Mouse (Mus musculus) heart, embryonic 16.5 days (tissue): Measurements from ENCODE around the gene Ralgapa1. TPM values are rescaled to one million over a fixed set of nuclear protein-coding genes. Genes with fewer than 3 reads are reported as not detected.
"Not testable (repeated sequence)": the region's sequence is repeated elsewhere in the genome, so short reads cannot be mapped to it uniquely, and the experiment has no call there.

ENCODE experiments used
- ATAC-seq: fragments of 200-750 bp; cut with Nextera tagmentation; replicated peaks from 2 replicates; pipeline ENCODE4 v1.8.0; 2017; ENCODE audit warnings: moderate number of reproducible peaks; ENCODE audit not compliant: insufficient read depth, low FRiP score; ENCODE audit errors: extremely low read depth
- H3K27ac ChIP-seq: fragments of 300-500 bp; sonication (generic); 2 replicates; pipeline ENCODE4 v1.5.1; 2014; ENCODE audit warnings: mild to moderate bottlenecking, low read length, control low read depth, moderate library complexity
- H3K27me3 ChIP-seq: fragments of 300-500 bp; sonication (generic); 2 replicates; pipeline ENCODE4 v1.6.1; 2014; ENCODE audit warnings: low read length, mixed read lengths; ENCODE audit not compliant: control insufficient read depth, insufficient read depth
- H3K36me3 ChIP-seq: fragments of 300-500 bp; sonication (generic); 2 replicates; pipeline ENCODE4 v1.6.1; 2014; ENCODE audit not compliant: control insufficient read depth, insufficient read depth
- H3K4me1 ChIP-seq: fragments of 300-500 bp; sonication (generic); 2 replicates; pipeline ENCODE4 v1.6.1; 2014; ENCODE audit warnings: low read length, mixed read lengths; ENCODE audit not compliant: control insufficient read depth, insufficient read depth
- H3K4me2 ChIP-seq: fragments of 300-500 bp; sonication (generic); 2 replicates; pipeline ENCODE4 v1.6.1; 2014; ENCODE audit warnings: low read depth, mild to moderate bottlenecking, control low read depth, low read length
- H3K4me3 ChIP-seq: fragments of 300-500 bp; sonication (generic); 2 replicates; pipeline ENCODE4 v1.5.1; 2014; ENCODE audit warnings: mild to moderate bottlenecking, control low read depth, low read length
- H3K9ac ChIP-seq: fragments of 300-500 bp; sonication (generic); 2 replicates; pipeline ENCODE4 v1.6.1; 2014; ENCODE audit warnings: low read length, control low read depth
- H3K9me3 ChIP-seq: fragments of 300-500 bp; sonication (generic); replicated peaks from 2 replicates; pipeline ENCODE4 v1.6.1; 2016; ENCODE audit warnings: low read length; ENCODE audit not compliant: control insufficient read depth
- WGBS: fragments of 180-500 bp; shearing (Covaris S2); extraction: QIAGEN DNeasy Blood & Tissue Kit; methylation state at CpG from one replicate; pipeline ENCODE4 v1.1.7; 2014; 5-methylcytosine and 5-hydroxymethylcytosine counted together
- polyA plus RNA-seq: library from polyadenylated mRNA; unstranded; fragments of >200 nt; fragmentation: Nextera tagmentation; extraction: Ambion mirVana; gene quantifications from 2 replicates; pipeline ENCODE4 v1.2.1, GENCODE M21; 2015

Ralgapa1 gene
- polyA plus RNA-seq, 1 experiment from 2014 or later: 14.2 TPM

DNA sequence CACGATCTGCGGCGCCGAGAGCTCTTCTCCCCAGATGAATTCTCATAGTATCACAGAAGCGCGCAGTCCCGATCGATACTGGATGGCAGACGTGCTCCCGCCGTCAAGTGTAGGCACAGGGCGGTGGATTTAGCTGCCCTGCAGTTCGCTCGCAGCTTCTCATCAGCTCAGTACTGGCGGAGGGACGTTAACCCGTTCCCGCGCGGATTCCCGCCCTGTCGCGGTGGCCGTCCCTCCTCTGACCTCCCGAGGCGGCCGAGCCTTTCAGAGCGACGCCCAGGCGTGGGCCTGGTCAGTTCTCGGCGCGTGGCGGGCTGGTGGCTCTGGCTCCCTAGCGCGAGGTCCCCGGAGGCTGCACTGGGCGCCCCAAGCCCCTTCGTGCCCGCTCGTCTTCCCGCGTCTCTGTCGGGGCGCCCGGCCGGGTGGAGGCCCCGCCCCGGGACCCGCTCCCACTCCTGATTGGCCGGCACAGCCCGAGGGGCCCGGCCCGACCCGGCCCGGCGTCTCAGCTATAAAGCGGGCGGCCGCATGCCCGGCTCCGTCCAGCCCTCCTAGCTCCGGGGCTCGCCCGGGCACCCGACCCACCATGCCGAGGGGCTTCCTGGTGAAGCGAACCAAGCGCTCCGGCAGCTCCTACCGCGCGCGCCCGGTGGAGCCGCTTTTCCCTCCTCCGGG lies 221.9 kb downstream of the Ralgapa1 start, which contains the start of gene Insm2:
Gene Insm2 (plus strand): TSS at position 541 of the 675 bp plus-strand sequence.
- no peak within 1 kb of the TSS for H3K27ac ChIP-seq
- H3K36me3 ChIP-seq: peaks cover 3% of the 10 kb centered on the region; the same call in 1 of the 2 replicates
- peak within 1 kb of the TSS; percentile 79 for H3K4me2 ChIP-seq
- H3K4me3 ChIP-seq: peak within 1 kb of the TSS; percentile 52
- WGBS: under 1% methylated on average over 77 of the region's 77 CpGs
- H3K27me3 ChIP-seq: peaks cover 42% of the 10 kb centered on the region
- H3K9me3 ChIP-seq: no peaks in the 10 kb centered on the region
- no peak; the same call in 1 of the 2 replicates for ATAC-seq
- H3K4me1 ChIP-seq: peaks cover 16% of the 10 kb centered on the region
- H3K9ac ChIP-seq: no peak within 1 kb of the TSS

GRCm38 (mm10) chr12:55598537-55598886 lies 222.5 kb downstream of the Ralgapa1 start:
- WGBS: 7% methylated on average over 7 of the region's 7 CpGs
- no peak overlapping the region for H3K9ac ChIP-seq
- H3K27ac ChIP-seq: no peak overlapping the region
- no peak for ATAC-seq
- H3K9me3 ChIP-seq: no peaks in the 10 kb centered on the region
- peaks cover 3% of the 10 kb centered on the region; the same call in 1 of the 2 replicates for H3K36me3 ChIP-seq
- H3K27me3 ChIP-seq: peaks cover 42% of the 10 kb centered on the region
- H3K4me1 ChIP-seq: peaks cover 16% of the 10 kb centered on the region
- H3K4me3 ChIP-seq: peak overlapping the region; percentile 52
- H3K4me2 ChIP-seq: peak overlapping the region; percentile 79

- H3K4me1 ChIP-seq, H3K27me3 ChIP-seq, H3K4me3 ChIP-seq, H3K36me3 ChIP-seq, H3K27ac ChIP-seq, H3K9ac ChIP-seq, H3K4me2 ChIP-seq, ATAC-seq, H3K9me3 ChIP-seq: not testable (repeated sequence)
- 51% methylated on average over 9 of the region's 9 CpGs for WGBS
These were observed 234.0 kb downstream of the Ralgapa1 start for GRCm38 (mm10) chr12:55586936-55587335.

- no peak for ATAC-seq
- Histone ChIP-seq H3K36me3 (no peaks in the 10 kb centered on the region), H3K27me3 (no peaks in the 10 kb centered on the region), H3K9ac (no peak overlapping the region), H3K27ac (no peak overlapping the region), H3K9me3 (peaks cover 3% of the 10 kb centered on the region; the same call in 1 of the 2 replicates), H3K4me3 (no peak overlapping the region), H3K4me1 (no peaks in the 10 kb centered on the region), H3K4me2 (no peak overlapping the region)
- 4% methylated on average over 6 of the region's 6 CpGs for WGBS
These were observed 247.2 kb downstream of the Ralgapa1 start for GRCm38 (mm10) chr12:55573794-55574193.

GRCm38 (mm10) chr12:55573089-55573488 lies 247.9 kb downstream of the Ralgapa1 start:
- no peak overlapping the region for H3K4me3 ChIP-seq
- ATAC-seq: no peak
- H3K27me3 ChIP-seq: no peaks in the 10 kb centered on the region
- peaks cover 3% of the 10 kb centered on the region; the same call in 1 of the 2 replicates for H3K9me3 ChIP-seq
- H3K9ac ChIP-seq: no peak overlapping the region
- no peaks in the 10 kb centered on the region for H3K4me1 ChIP-seq
- no peak overlapping the region for H3K27ac ChIP-seq
- H3K36me3 ChIP-seq: no peaks in the 10 kb centered on the region
- H3K4me2 ChIP-seq: no peak overlapping the region

DNA sequence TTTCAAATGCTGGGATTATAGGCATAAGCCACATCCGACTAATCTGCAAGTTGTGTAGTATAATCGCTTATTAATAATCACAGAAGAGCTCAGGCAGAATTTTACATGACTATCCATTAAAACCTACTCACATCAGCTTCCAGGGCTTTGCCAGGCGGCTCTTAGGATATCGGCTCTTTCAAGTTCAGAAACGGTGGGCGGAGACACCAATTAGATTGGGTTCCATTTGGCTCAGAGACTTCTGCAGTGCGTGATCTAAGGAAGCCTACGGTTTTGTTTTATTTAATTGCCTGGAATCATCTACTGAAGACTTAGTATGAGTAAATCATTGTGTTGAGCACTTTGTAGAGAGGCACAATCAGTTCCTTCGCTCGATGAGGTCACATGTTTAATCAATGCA lies 249.3 kb downstream of the Ralgapa1 start:
- no peaks in the 10 kb centered on the region for H3K4me1 ChIP-seq
- 76% methylated on average over 10 of the region's 10 CpGs for WGBS
- no peak overlapping the region for H3K4me3 ChIP-seq
- H3K9me3 ChIP-seq: peaks cover 3% of the 10 kb centered on the region; the same call in 1 of the 2 replicates
- H3K4me2 ChIP-seq: no peak overlapping the region
- no peak for ATAC-seq
- no peaks in the 10 kb centered on the region for H3K36me3 ChIP-seq
- H3K27me3 ChIP-seq: no peaks in the 10 kb centered on the region
- no peak overlapping the region for H3K27ac ChIP-seq
- H3K9ac ChIP-seq: no peak overlapping the region

DNA sequence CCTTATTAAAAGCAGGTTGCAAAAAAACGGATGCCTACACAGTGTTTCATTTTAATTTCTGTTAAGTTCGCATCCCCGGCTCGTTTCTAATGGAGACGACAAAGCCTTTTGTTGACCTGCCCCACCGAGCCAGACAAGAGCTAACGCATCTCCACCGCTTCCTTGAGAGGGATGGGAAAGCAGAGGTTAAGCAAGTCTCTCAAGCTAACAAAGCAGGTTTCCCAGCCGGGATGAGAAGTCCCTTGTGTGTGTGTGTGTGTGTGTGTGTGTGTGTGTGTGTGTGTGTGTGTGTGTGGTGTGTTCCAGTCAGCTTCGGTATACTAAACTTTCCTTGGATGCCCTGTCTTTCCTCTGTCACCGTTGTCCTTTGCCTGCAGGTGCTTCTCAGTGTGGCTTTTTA lies 249.8 kb downstream of the Ralgapa1 start:
- H3K4me3 ChIP-seq: no peak overlapping the region
- no peaks in the 10 kb centered on the region for H3K27me3 ChIP-seq
- no peak overlapping the region for H3K9ac ChIP-seq
- no peak for ATAC-seq
- peaks cover 3% of the 10 kb centered on the region; the same call in 1 of the 2 replicates for H3K9me3 ChIP-seq
- H3K27ac ChIP-seq: no peak overlapping the region
- no peaks in the 10 kb centered on the region for H3K4me1 ChIP-seq
- WGBS: 83% methylated on average over 11 of the region's 11 CpGs
- no peaks in the 10 kb centered on the region for H3K36me3 ChIP-seq
- no peak overlapping the region for H3K4me2 ChIP-seq

GRCm38 (mm10) chr12:55570646-55571045 lies 250.3 kb downstream of the Ralgapa1 start:
- Histone ChIP-seq H3K27me3 (no peaks in the 10 kb centered on the region), H3K9me3 (peaks cover 3% of the 10 kb centered on the region; the same call in 1 of the 2 replicates), H3K9ac (no peak overlapping the region), H3K4me3 (no peak overlapping the region), H3K4me1 (no peaks in the 10 kb centered on the region), H3K4me2 (no peak overlapping the region), H3K27ac (no peak overlapping the region), H3K36me3 (no peaks in the 10 kb centered on the region)
- ATAC-seq: no peak
- 85% methylated on average over 9 of the region's 9 CpGs for WGBS

DNA sequence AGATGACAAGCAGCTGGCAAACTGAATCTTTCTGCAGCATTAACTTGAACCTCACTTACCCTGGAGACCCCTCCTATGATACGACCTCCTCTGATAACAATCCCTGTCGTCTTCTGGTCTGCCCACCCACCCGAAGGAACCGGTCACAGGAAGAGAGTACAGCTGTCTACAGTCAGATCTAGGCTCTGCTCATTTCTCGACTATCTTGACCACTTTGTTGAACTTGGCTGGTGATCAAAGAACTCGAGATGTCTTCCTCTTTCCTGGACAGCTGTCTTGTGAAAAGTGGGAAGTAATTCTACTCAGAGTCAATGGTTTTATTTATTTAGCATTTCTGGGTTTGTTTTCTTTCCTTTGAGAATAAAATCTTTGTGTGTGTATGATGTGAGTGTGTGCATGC lies 251.3 kb downstream of the Ralgapa1 start:
- WGBS: 34% methylated on average over 6 of the region's 6 CpGs
- Histone ChIP-seq H3K9me3 (peaks cover 3% of the 10 kb centered on the region; the same call in 1 of the 2 replicates), H3K27ac (no peak overlapping the region), H3K9ac (no peak overlapping the region), H3K4me3 (no peak overlapping the region), H3K4me2 (no peak overlapping the region), H3K36me3 (no peaks in the 10 kb centered on the region), H3K27me3 (no peaks in the 10 kb centered on the region), H3K4me1 (no peaks in the 10 kb centered on the region)
- no peak for ATAC-seq
